Comparison of ENCODE assay signal across 16 mouse cellular contexts in the genomic region with DNA sequence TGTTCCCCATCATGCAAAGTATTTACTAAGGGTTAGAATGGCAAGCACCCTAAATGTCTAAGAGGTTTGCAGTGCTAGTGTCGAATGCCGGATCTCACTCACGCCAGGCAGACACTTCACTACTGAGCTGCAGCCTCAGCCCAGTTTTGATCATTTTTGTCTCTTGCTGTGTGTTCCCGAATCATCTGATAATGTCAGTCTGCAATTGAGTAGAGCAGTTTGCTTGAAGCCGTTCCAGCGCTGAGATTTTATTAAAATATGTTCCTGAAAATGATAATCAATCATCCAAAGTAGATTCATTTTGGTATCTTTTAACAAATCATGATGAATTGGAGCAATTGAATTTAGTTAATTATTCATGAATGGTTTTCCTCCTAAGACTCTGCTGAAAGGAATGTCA. TPM values are rescaled to one million over a fixed set of nuclear protein-coding genes. Genes with fewer than 3 reads are reported as not detected.
"Had no signal": no experiment of that assay in that cellular context is flagged by ENCODE, and none has a peak within 500 bp of the region (broad histone marks: within the 10 kb centered on the region; RNA-seq: fewer than 3 reads in every experiment).

No protein-coding gene starts in this region.

- H3K27ac ChIP-seq: neural tube, embryonic 15.5 days; stomach, embryonic 15.5 days; stomach, postnatal 0 days had no signal

- H3K9me3 ChIP-seq: neural tube, embryonic 15.5 days; stomach, embryonic 15.5 days had no signal

- H3K36me3 ChIP-seq: stomach, embryonic 15.5 days had no signal

- H3K4me3 ChIP-seq: neural tube, embryonic 15.5 days; stomach, embryonic 15.5 days had no signal

- DNase-seq: retina, postnatal 1 day; right cerebral cortex, adult 18-20 months; right cerebral cortex, postnatal 14 days; right cerebral cortex, postnatal 25 days; right cerebral cortex, postnatal 4 days; spleen, adult 18-20 months; thymus, adult 18-20 months; thymus, adult 2 months; thymus, postnatal 14 days; thymus, postnatal 25 days; thymus, postnatal 36 days; thymus, postnatal 4 days had no signal

- H3K9ac ChIP-seq: neural tube, embryonic 15.5 days; stomach, embryonic 15.5 days had no signal

- H3K4me1 ChIP-seq: neural tube, embryonic 15.5 days; stomach, embryonic 15.5 days had no signal

- H3K4me2 ChIP-seq: neural tube, embryonic 15.5 days; stomach, embryonic 15.5 days had no signal

- H3K27me3 ChIP-seq: neural tube, embryonic 15.5 days; stomach, embryonic 15.5 days had no signal

RNA-seq across cellular contexts. Expression of a gene that starts 54.8 kb away (rescaled TPM):
- polyA plus RNA-seq: neural tube, embryonic 14.5 days; neural tube, embryonic 15.5 days had no signal
